Mouse (Mus musculus) heart, postnatal 0 days (tissue): ENCODE measurements around the gene Dpp8. TPM values are rescaled to one million over a fixed set of nuclear protein-coding genes. Genes with fewer than 3 reads are reported as not detected.

ENCODE experiments used
- ATAC-seq: fragments of 200-750 bp; cut with Nextera tagmentation; 2 replicates; pipeline ENCODE4 v1.8.0; 2017; ENCODE audit warnings: low read depth, moderate number of reproducible peaks, moderate library complexity; ENCODE audit not compliant: insufficient read depth
- DNase-seq: peaks from one replicate; pipeline ENCODE4 v3.0.0-alpha.2; 2016; ENCODE audit warnings: low spot score
- H3K27ac ChIP-seq: fragments of 300-500 bp; sonication (generic); 2 replicates; pipeline ENCODE4 v1.5.1; 2014; ENCODE audit warnings: low read depth, mild to moderate bottlenecking
- H3K27me3 ChIP-seq: fragments of 300-500 bp; sonication (generic); 2 replicates; pipeline ENCODE4 v1.6.1; 2014; ENCODE audit warnings: low read length, mixed read lengths; ENCODE audit not compliant: control insufficient read depth, insufficient read depth
- H3K36me3 ChIP-seq: fragments of 300-500 bp; sonication (generic); replicated peaks from 2 replicates; pipeline ENCODE4 v1.6.1; 2014; ENCODE audit warnings: low read length, mixed read lengths; ENCODE audit not compliant: control insufficient read depth, insufficient read depth
- H3K4me1 ChIP-seq: fragments of 300-500 bp; sonication (generic); 2 replicates; pipeline ENCODE4 v1.6.1; 2014; ENCODE audit warnings: antibody characterized with exemption; ENCODE audit not compliant: control insufficient read depth, insufficient read depth
- H3K4me2 ChIP-seq: fragments of 300-500 bp; sonication (generic); 2 replicates; pipeline ENCODE4 v1.6.1; 2014; ENCODE audit warnings: low read depth, mild to moderate bottlenecking, low read length, moderate library complexity
- H3K4me3 ChIP-seq: fragments of 300-500 bp; sonication (generic); 2 replicates; pipeline ENCODE4 v1.5.1; 2014; ENCODE audit warnings: low read depth, low read length
- H3K9ac ChIP-seq: fragments of 300-500 bp; sonication (generic); replicated peaks from 2 replicates; pipeline ENCODE4 v1.6.1; 2014; ENCODE audit warnings: low read depth, low read length, mixed read lengths
- H3K9me3 ChIP-seq: fragments of 300-500 bp; sonication (generic); replicated peaks from 2 replicates; pipeline ENCODE4 v1.6.1; 2016; ENCODE audit warnings: low read length; ENCODE audit not compliant: control insufficient read depth
- CTCF ChIP-seq: IDR thresholded peaks from 2 replicates; pipeline ENCODE4 v1.5.1; 2016; ENCODE audit warnings: antibody characterized with exemption, control low read depth, low read depth
- EP300 ChIP-seq: IDR thresholded peaks from 2 replicates; pipeline ENCODE4 v1.6.1; 2016; ENCODE audit warnings: antibody characterized with exemption, low read depth
- WGBS: fragments of 180-500 bp; shearing (Covaris S2); extraction: QIAGEN DNeasy Blood & Tissue Kit; methylation state at CpG from one replicate; pipeline ENCODE4 v1.1.7; 2014; 5-methylcytosine and 5-hydroxymethylcytosine counted together
- polyA plus RNA-seq: library from polyadenylated mRNA; unstranded; fragments of >200 nt; fragmentation: Nextera tagmentation; extraction: Ambion mirVana; gene quantifications from 2 replicates; pipeline ENCODE4 v1.2.1, GENCODE M21; 2015
- total RNA-seq: library from RNA; depleted of rRNA; stranded (reverse); fragments of >200 nt; gene quantifications from 2 replicates; pipeline ENCODE4 v1.2.3, GENCODE M21; 2014; ENCODE audit warnings: low replicate concordance; rRNA removed

Gene Dpp8
- total and polyA plus RNA-seq, 2 experiments from 2014 or later, result 17.5 to 39.4 TPM

- ATAC-seq (peak; percentile 70), DNase-seq (peak; percentile 86)
- no peak overlapping the region for H3K9ac ChIP-seq
- H3K36me3 ChIP-seq, result no peaks in the 10 kb centered on the region
- H3K4me1 ChIP-seq, result peaks cover 9% of the 10 kb centered on the region; the same call in 1 of the 2 replicates
- TF ChIP-seq CTCF, result peak; percentile 95
- no peak for TF ChIP-seq EP300
- H3K27me3 ChIP-seq, result peaks cover 29% of the 10 kb centered on the region
- H3K4me3 ChIP-seq, result no peak overlapping the region
- H3K9me3 ChIP-seq, result no peaks in the 10 kb centered on the region
- WGBS, result 24% methylated on average over 3 of the region's 3 CpGs
- H3K27ac ChIP-seq, result no peak overlapping the region
- H3K4me2 ChIP-seq, result no peak overlapping the region
Measured at GRCm38 (mm10) chr9:65120935-65121334, 88.7 kb downstream of the Dpp8 start.

- H3K9ac ChIP-seq, result no peak overlapping the region
- ATAC-seq, result peak; percentile 36
- H3K9me3 ChIP-seq, result no peaks in the 10 kb centered on the region
- H3K27me3 ChIP-seq, result peaks cover 29% of the 10 kb centered on the region
- no peak overlapping the region for H3K4me2 ChIP-seq
- no peak overlapping the region for H3K4me3 ChIP-seq
- no peak for DNase-seq
- H3K36me3 ChIP-seq, result no peaks in the 10 kb centered on the region; the same call in 1 of the 2 replicates
- 0 out of 2 replicates have a peak, but pooled peaks cover 3% of the 10 kb centered on the region for H3K4me1 ChIP-seq
- 23% methylated on average over 18 of the region's 18 CpGs for WGBS
- H3K27ac ChIP-seq, result no peak overlapping the region
- no peak for TF ChIP-seq CTCF
- TF ChIP-seq EP300, result no peak
Measured at GRCm38 (mm10) chr9:65122545-65122944, 90.3 kb downstream of the Dpp8 start.

- TF ChIP-seq CTCF (peak; percentile 70), EP300 (no peak)
- WGBS, result 8% methylated on average over 42 of the region's 48 CpGs
- H3K27me3 ChIP-seq, result peaks cover 34% of the 10 kb centered on the region
Measured at GRCm38 (mm10) chr9:65123552-65124168, 91.4 kb downstream of the Dpp8 start.

GRCm38 (mm10) chr9:65128123-65128815 lies 96.1 kb downstream of the Dpp8 start:
- TF ChIP-seq CTCF, result peak; percentile 50
- no peak for TF ChIP-seq EP300
- peak; percentile 69 for ATAC-seq
- H3K27me3 ChIP-seq, result peaks cover 19% of the 10 kb centered on the region
- DNase-seq, result peak; percentile 37
- H3K36me3 ChIP-seq, result no peaks in the 10 kb centered on the region; the same call in 1 of the 2 replicates
- peak overlapping the region; percentile 51 for H3K4me2 ChIP-seq
- H3K4me3 ChIP-seq, result peak overlapping the region; percentile 17
- H3K9ac ChIP-seq, result no peak overlapping the region
- H3K4me1 ChIP-seq, result peaks cover 6% of the 10 kb centered on the region; the same call in 1 of the 2 replicates
- H3K27ac ChIP-seq, result no peak overlapping the region
- H3K9me3 ChIP-seq, result no peaks in the 10 kb centered on the region
- 14% methylated on average over 25 of the region's 25 CpGs for WGBS

More at GRCm38 (mm10) chr9:65123552-65124168, 91.4 kb downstream of the Dpp8 start:
- ATAC-seq, result peak; percentile 60; the same call in 1 of the 2 replicates
- Histone ChIP-seq H3K27ac (no peak overlapping the region), H3K4me3 (peak overlapping the region; percentile 38), H3K4me1 (peaks cover 6% of the 10 kb centered on the region; the same call in 1 of the 2 replicates), H3K9me3 (no peaks in the 10 kb centered on the region), H3K36me3 (no peaks in the 10 kb centered on the region; the same call in 1 of the 2 replicates), H3K4me2 (peak overlapping the region; percentile 73), H3K9ac (no peak overlapping the region; the same call in 1 of the 2 replicates)
- DNase-seq, result peak; percentile 33

- Histone ChIP-seq H3K9me3 (no peaks in the 10 kb centered on the region), H3K4me1 (peaks cover 3% of the 10 kb centered on the region; the same call in 1 of the 2 replicates), H3K36me3 (no peaks in the 10 kb centered on the region; the same call in 1 of the 2 replicates), H3K27me3 (0 out of 2 replicates have a peak, but pooled peaks cover 5% of the 10 kb centered on the region), H3K9ac (no peak overlapping the region), H3K4me3 (no peak overlapping the region), H3K27ac (no peak overlapping the region), H3K4me2 (no peak overlapping the region)
- no peak for ATAC-seq
- TF ChIP-seq EP300, result no peak
- TF ChIP-seq CTCF, result no peak
- WGBS, result 77% methylated on average over 5 of the region's 5 CpGs
- no peak for DNase-seq
Measured at GRCm38 (mm10) chr9:65131717-65132116, 99.5 kb downstream of the Dpp8 start.

Other genes starting within 250 kb of the Dpp8 start
- 7.0 and 9.9 TPM in 2 replicates for gene Dennd4a, start 221.1 kb upstream of the Dpp8 start, total RNA-seq
- gene Dennd4a, start 221.1 kb upstream of the Dpp8 start, polyA plus RNA-seq, result 2.6 and 3.1 TPM in 2 replicates
- 0.08 TPM in 1 of 2 replicates, not detected in the other for gene Slc24a1, start 80.8 kb upstream of the Dpp8 start, total RNA-seq
- 0.05 TPM in 2 replicates for gene Slc24a1, start 80.8 kb upstream of the Dpp8 start, polyA plus RNA-seq
- 34.6 and 36.4 TPM in 2 replicates for gene Ints14, start 71.5 kb upstream of the Dpp8 start, total RNA-seq
- gene Ints14, start 71.5 kb upstream of the Dpp8 start, polyA plus RNA-seq, result 26.2 and 26.5 TPM in 2 replicates
- 24.6 and 37.4 TPM in 2 replicates for gene Hacd3, start 10.7 kb upstream of the Dpp8 start, total RNA-seq
- 35.8 and 37.4 TPM in 2 replicates for gene Hacd3, start 10.7 kb upstream of the Dpp8 start, polyA plus RNA-seq
- 10.9 and 13.9 TPM in 2 replicates for gene Igdcc4, start 69.1 kb downstream of the Dpp8 start, total RNA-seq
- gene Igdcc4, start 69.1 kb downstream of the Dpp8 start, polyA plus RNA-seq, result 3.0 and 3.2 TPM in 2 replicates
- not detected in 2 replicates for gene Igdcc3, start 108.8 kb downstream of the Dpp8 start, total RNA-seq
- 0.11 and 0.15 TPM in 2 replicates for gene Igdcc3, start 108.8 kb downstream of the Dpp8 start, polyA plus RNA-seq
- gene Parp16, start 162.9 kb downstream of the Dpp8 start, total RNA-seq, result 1.8 and 7.7 TPM in 2 replicates
- gene Parp16, start 162.9 kb downstream of the Dpp8 start, polyA plus RNA-seq, result 5.7 and 5.8 TPM in 2 replicates
- gene Cilp, start 232.8 kb downstream of the Dpp8 start, total RNA-seq, result 0.73 and 0.88 TPM in 2 replicates
- 0.19 and 0.21 TPM in 2 replicates for gene Cilp, start 232.8 kb downstream of the Dpp8 start, polyA plus RNA-seq